Mouse (Mus musculus) midbrain, embryonic 12.5 days (tissue): ENCODE data around the gene Lctl. TPM values are rescaled to one million over a fixed set of nuclear protein-coding genes. Genes with fewer than 3 reads are reported as not detected.
"Not testable (repeated sequence)": the region's sequence is repeated elsewhere in the genome, so short reads cannot be mapped to it uniquely, and the experiment has no call there.

ENCODE experiments used
- ATAC-seq: fragments of 200-750 bp; cut with Nextera tagmentation; 2 replicates; pipeline ENCODE4 v1.8.0; 2017; ENCODE audit warnings: low read depth, moderate TSS enrichment, moderate library complexity; ENCODE audit not compliant: low FRiP score
- H3K27ac ChIP-seq: fragments of 300-500 bp; sonication (generic); replicated peaks from 2 replicates; pipeline ENCODE4 v1.5.1; 2016; ENCODE audit warnings: mild to moderate bottlenecking
- H3K27me3 ChIP-seq: fragments of 300-500 bp; sonication (generic); 2 replicates; pipeline ENCODE4 v1.6.1; 2016; ENCODE audit warnings: mild to moderate bottlenecking
- H3K36me3 ChIP-seq: fragments of 300-500 bp; sonication (generic); 2 replicates; pipeline ENCODE4 v1.6.1; 2016
- H3K4me1 ChIP-seq: fragments of 300-500 bp; sonication (generic); 2 replicates; pipeline ENCODE4 v1.6.1; 2016
- H3K4me2 ChIP-seq: fragments of 300-500 bp; sonication (generic); replicated peaks from 2 replicates; pipeline ENCODE4 v1.6.1; 2016; ENCODE audit warnings: mild to moderate bottlenecking, moderate library complexity
- H3K4me3 ChIP-seq: fragments of 300-500 bp; sonication (generic); 2 replicates; pipeline ENCODE4 v1.5.1; 2016; ENCODE audit warnings: mild to moderate bottlenecking
- H3K9ac ChIP-seq: fragments of 300-500 bp; sonication (generic); replicated peaks from 2 replicates; pipeline ENCODE4 v1.6.1; 2016; ENCODE audit warnings: mild to moderate bottlenecking, moderate library complexity
- H3K9me3 ChIP-seq: fragments of 300-500 bp; sonication (generic); 2 replicates; pipeline ENCODE4 v1.6.1; 2016; ENCODE audit warnings: mild to moderate bottlenecking
- WGBS: fragments of 180-500 bp; shearing (Covaris S2); methylation state at CpG from one replicate; pipeline ENCODE4 v1.1.7; 2016; 5-methylcytosine and 5-hydroxymethylcytosine counted together
- polyA plus RNA-seq: library from polyadenylated mRNA; unstranded; fragments of >200 nt; fragmentation: Nextera tagmentation; extraction: Ambion mirVana; gene quantifications from 2 replicates; pipeline ENCODE4 v1.2.1, GENCODE M21; 2016

The Lctl gene
- polyA plus RNA-seq, 1 experiment from 2014 or later, result not detected

- H3K27ac ChIP-seq, result no peak overlapping the region
- no peak overlapping the region for H3K4me3 ChIP-seq
- no peak overlapping the region for H3K4me2 ChIP-seq
- H3K36me3 ChIP-seq, result no peaks in the 10 kb centered on the region
- no peaks in the 10 kb centered on the region for H3K9me3 ChIP-seq
- no peak for ATAC-seq
- WGBS, result 91% methylated on average over 10 of the region's 10 CpGs
- no peaks in the 10 kb centered on the region for H3K4me1 ChIP-seq
- H3K27me3 ChIP-seq, result no peaks in the 10 kb centered on the region
- H3K9ac ChIP-seq, result no peak overlapping the region
These were observed 5.7 kb downstream of the Lctl start for GRCm38 (mm10) chr9:64122601-64123000.

GRCm38 (mm10) chr9:64124846-64125245, 7.9 kb downstream of the Lctl start:
- not testable (repeated sequence) for H3K9me3 ChIP-seq, H3K36me3 ChIP-seq, H3K4me1 ChIP-seq, H3K27me3 ChIP-seq, H3K4me3 ChIP-seq, H3K27ac ChIP-seq, H3K4me2 ChIP-seq, H3K9ac ChIP-seq, ATAC-seq
- WGBS, result 70% methylated on average over 3 of the region's 3 CpGs

- Histone ChIP-seq H3K9ac (no peak overlapping the region), H3K9me3 (no peaks in the 10 kb centered on the region), H3K27ac (no peak overlapping the region), H3K4me1 (no peaks in the 10 kb centered on the region), H3K27me3 (no peaks in the 10 kb centered on the region), H3K4me2 (no peak overlapping the region), H3K4me3 (no peak overlapping the region), H3K36me3 (no peaks in the 10 kb centered on the region)
- 76% methylated on average over 3 of the region's 3 CpGs for whole genome bisulfite sequencing
- ATAC-seq, result no peak
These were observed 8.4 kb downstream of the Lctl start for GRCm38 (mm10) chr9:64125307-64125706.

- H3K4me1 ChIP-seq, result no peaks in the 10 kb centered on the region
- 75% methylated on average over 12 of the region's 12 CpGs for WGBS
- H3K27ac ChIP-seq, result no peak overlapping the region
- no peak overlapping the region for H3K9ac ChIP-seq
- no peaks in the 10 kb centered on the region for H3K36me3 ChIP-seq
- no peaks in the 10 kb centered on the region for H3K27me3 ChIP-seq
- no peak overlapping the region for H3K4me2 ChIP-seq
- ATAC-seq, result no peak
- H3K9me3 ChIP-seq, result no peaks in the 10 kb centered on the region
- no peak overlapping the region for H3K4me3 ChIP-seq
These were observed 9.2 kb downstream of the Lctl start for GRCm38 (mm10) chr9:64126121-64126520.

- Histone ChIP-seq H3K4me1 (no peaks in the 10 kb centered on the region), H3K27me3 (no peaks in the 10 kb centered on the region), H3K9ac (no peak overlapping the region), H3K36me3 (peaks cover 6% of the 10 kb centered on the region; the same call in 1 of the 2 replicates), H3K9me3 (no peaks in the 10 kb centered on the region), H3K27ac (no peak overlapping the region), H3K4me3 (no peak overlapping the region), H3K4me2 (no peak overlapping the region)
- WGBS, result 80% methylated on average over 6 of the region's 6 CpGs
- ATAC-seq, result no peak
These were observed 14.7 kb downstream of the Lctl start for GRCm38 (mm10) chr9:64131623-64132022.

- 8% methylated on average over 6 of the region's 6 CpGs for WGBS
- not testable (repeated sequence) for H3K4me3 ChIP-seq, H3K9me3 ChIP-seq, H3K27ac ChIP-seq, H3K9ac ChIP-seq, H3K4me1 ChIP-seq, ATAC-seq, H3K27me3 ChIP-seq, H3K4me2 ChIP-seq
- peaks cover 24% of the 10 kb centered on the region for H3K36me3 ChIP-seq
These were observed 21.9 kb downstream of the Lctl start for GRCm38 (mm10) chr9:64138896-64139295.

GRCm38 (mm10) chr9:64139879-64140278, 22.9 kb downstream of the Lctl start:
- H3K9ac ChIP-seq, result no peak overlapping the region
- H3K27me3 ChIP-seq, result no peaks in the 10 kb centered on the region
- no peak overlapping the region for H3K4me2 ChIP-seq
- H3K4me1 ChIP-seq, result no peaks in the 10 kb centered on the region
- no peak overlapping the region for H3K4me3 ChIP-seq
- ATAC-seq, result no peak
- H3K36me3 ChIP-seq, result peaks cover 30% of the 10 kb centered on the region
- 92% methylated on average over 9 of the region's 9 CpGs for WGBS
- no peaks in the 10 kb centered on the region for H3K9me3 ChIP-seq
- no peak overlapping the region for H3K27ac ChIP-seq

GRCm38 (mm10) chr9:64156641-64157040, 39.7 kb downstream of the Lctl start:
- 100% methylated on average over 1 of the region's 1 CpGs for WGBS
- H3K4me2 ChIP-seq, result no peak overlapping the region
- H3K27me3 ChIP-seq, result no peaks in the 10 kb centered on the region
- H3K36me3 ChIP-seq, result peaks cover 54% of the 10 kb centered on the region
- no peak for ATAC-seq
- no peaks in the 10 kb centered on the region for H3K9me3 ChIP-seq
- no peak overlapping the region for H3K27ac ChIP-seq
- no peak overlapping the region for H3K9ac ChIP-seq
- no peak overlapping the region for H3K4me3 ChIP-seq
- no peaks in the 10 kb centered on the region for H3K4me1 ChIP-seq

GRCm38 (mm10) chr9:64160471-64160870, 43.5 kb downstream of the Lctl start:
- WGBS, result 90% methylated on average over 5 of the region's 5 CpGs
- Histone ChIP-seq H3K4me2 (no peak overlapping the region), H3K4me1 (no peaks in the 10 kb centered on the region), H3K9me3 (no peaks in the 10 kb centered on the region), H3K36me3 (peaks cover 45% of the 10 kb centered on the region), H3K27me3 (no peaks in the 10 kb centered on the region), H3K27ac (no peak overlapping the region), H3K9ac (no peak overlapping the region), H3K4me3 (no peak overlapping the region)
- ATAC-seq, result no peak

GRCm38 (mm10) chr9:64169967-64170366, 53.0 kb downstream of the Lctl start:
- H3K9me3 ChIP-seq, H3K36me3 ChIP-seq, H3K27ac ChIP-seq, ATAC-seq, H3K9ac ChIP-seq, H3K4me2 ChIP-seq, H3K4me3 ChIP-seq, H3K27me3 ChIP-seq: not testable (repeated sequence)
- 95% methylated on average over 3 of the region's 3 CpGs for WGBS
- H3K4me1 ChIP-seq, result peaks cover 10% of the 10 kb centered on the region

- no peaks in the 10 kb centered on the region for H3K9me3 ChIP-seq
- peak; percentile 65 for ATAC-seq
- peaks cover 26% of the 10 kb centered on the region for H3K36me3 ChIP-seq
- whole genome bisulfite sequencing, result 3% methylated on average over 18 of the region's 18 CpGs
- peak overlapping the region; percentile 95 for H3K4me3 ChIP-seq
- H3K4me1 ChIP-seq, result peaks cover 10% of the 10 kb centered on the region
- H3K9ac ChIP-seq, result peak overlapping the region; percentile 83
- H3K4me2 ChIP-seq, result peak overlapping the region; percentile 86
- no peaks in the 10 kb centered on the region for H3K27me3 ChIP-seq
- H3K27ac ChIP-seq, result peak overlapping the region; percentile 88
These were observed 55.3 kb downstream of the Lctl start for GRCm38 (mm10) chr9:64172145-64172815.

GRCm38 (mm10) chr9:64172816-64173665, 56.1 kb downstream of the Lctl start, which contains the start of the genes Zwilch and Rpl4:
Gene Zwilch (minus strand): TSS chr9:64173104.
Gene Rpl4 (plus strand): TSS chr9:64173375.
- peak; percentile 68 for ATAC-seq
- H3K9ac ChIP-seq, result peak within 1 kb of the TSS; percentile 83
- H3K27ac ChIP-seq, result peak within 1 kb of the TSS; percentile 88
- H3K27me3 ChIP-seq, result no peaks in the 10 kb centered on the region
- H3K36me3 ChIP-seq, result peaks cover 33% of the 10 kb centered on the region
- under 1% methylated on average over 40 of the region's 42 CpGs for WGBS
- peaks cover 10% of the 10 kb centered on the region for H3K4me1 ChIP-seq
- H3K4me3 ChIP-seq, result peak within 1 kb of the TSS; percentile 95
- H3K4me2 ChIP-seq, result peak within 1 kb of the TSS; percentile 86
- H3K9me3 ChIP-seq, result no peaks in the 10 kb centered on the region
